Mouse (Mus musculus): ENCODE measurements around the gene Phf8.

DNA sequence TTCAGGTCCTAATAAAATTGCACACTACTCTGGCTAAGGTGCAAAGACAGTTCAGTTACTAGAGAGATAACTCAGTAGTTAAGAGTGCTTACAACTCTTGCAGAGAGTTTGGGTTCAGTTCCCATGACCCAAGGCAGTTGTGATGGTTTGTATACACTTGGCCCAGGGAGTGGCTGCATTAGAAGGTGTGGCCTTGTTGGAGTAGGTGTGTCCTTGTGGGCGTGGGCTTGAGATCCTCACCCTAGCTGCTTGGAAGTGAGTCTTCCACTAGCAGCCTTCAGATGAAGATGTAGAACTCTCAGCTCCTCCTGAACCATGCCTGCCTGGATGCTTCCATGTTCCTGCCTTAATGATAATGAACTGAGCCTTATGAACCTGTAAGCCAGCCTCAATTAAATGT lies 2.3 kb upstream of the Phf8 start:
- no peak for TF ChIP-seq POLR2A (IDR thresholded peaks at IDR 0.05; ENCODE audit: insufficient read depth, low read depth, low read length)
- TF ChIP-seq CTCF (IDR thresholded peaks at IDR 0.05; ENCODE audit: insufficient read depth, low read depth, low read length): no peak

Measured in olfactory bulb, adult 2 months (tissue).